Mouse (Mus musculus) embryonic fibroblast, embryonic 13.5 days (primary cell): ENCODE results near the gene Polr2j. TPM values are rescaled to one million over a fixed set of nuclear protein-coding genes. Genes with fewer than 3 reads are reported as not detected.
"Not testable (repeated sequence)": the region's sequence is repeated elsewhere in the genome, so short reads cannot be mapped to it uniquely, and the experiment has no call there.

Experiments used
- H3K27ac ChIP-seq: 2 replicates; pipeline ENCODE4 v1.5.1; 2012; ENCODE audit warnings: low read length, control low read depth, inconsistent platforms; ENCODE audit not compliant: insufficient read depth
- H3K4me1 ChIP-seq: 2 replicates; pipeline ENCODE4 v1.6.1; 2011; ENCODE audit warnings: low read length; ENCODE audit not compliant: control insufficient read depth, insufficient read depth
- H3K4me3 ChIP-seq: 2 replicates; pipeline ENCODE4 v1.5.1; 2011; ENCODE audit warnings: mild to moderate bottlenecking, control low read depth, low read length; ENCODE audit not compliant: insufficient read depth
- CTCF ChIP-seq: IDR thresholded peaks from 2 replicates; pipeline ENCODE4 v1.5.1; 2011; ENCODE audit warnings: mild to moderate bottlenecking, control low read depth, low read length, moderate library complexity, borderline replicate concordance; ENCODE audit not compliant: insufficient read depth
- POLR2A ChIP-seq: IDR thresholded peaks from 2 replicates; pipeline ENCODE4 v1.6.1; 2011; ENCODE audit warnings: low read depth, mild to moderate bottlenecking, control low read depth, low read length, moderate library complexity
- polyA plus RNA-seq: library from polyadenylated mRNA; stranded (reverse); fragments of >200 nt; gene quantifications from 2 replicates; pipeline ENCODE4 v1.2.4, GENCODE M21; 2011; ENCODE audit warnings: low read depth; ENCODE audit not compliant: missing spikeins, insufficient read length

Polr2j gene
- polyA plus RNA-seq, 1 experiment, result 67.7 TPM

GRCm38 (mm10) chr5:136155399-136155798 lies 39.0 kb downstream of the Polr2j start:
- no peaks in the 10 kb centered on the region for H3K4me1 ChIP-seq
- no peak overlapping the region for H3K27ac ChIP-seq
- H3K4me3 ChIP-seq, result no peak overlapping the region
- TF ChIP-seq CTCF (no peak), POLR2A (no peak)

DNA sequence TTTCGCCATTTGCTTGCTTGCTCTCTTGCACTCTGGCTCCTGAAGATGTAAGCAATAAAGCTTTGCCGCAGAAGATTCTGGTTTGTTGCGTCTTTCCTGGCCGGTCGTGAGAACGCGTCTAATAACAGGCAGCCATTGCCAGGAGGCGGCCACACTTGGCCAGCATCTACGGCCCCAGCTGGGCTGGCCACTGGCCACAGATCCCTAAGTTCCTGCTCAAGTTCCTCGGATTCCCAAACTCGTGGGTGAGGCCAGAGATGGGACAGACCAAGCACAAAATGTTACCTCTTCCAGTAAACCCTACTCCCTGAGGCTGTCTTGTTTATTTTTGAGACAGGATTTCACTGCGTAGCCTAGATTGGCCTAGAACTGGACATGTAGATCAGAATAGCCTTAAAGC lies 43.7 kb downstream of the Polr2j start:
- not testable (repeated sequence) for H3K27ac ChIP-seq, H3K4me3 ChIP-seq, H3K4me1 ChIP-seq

DNA sequence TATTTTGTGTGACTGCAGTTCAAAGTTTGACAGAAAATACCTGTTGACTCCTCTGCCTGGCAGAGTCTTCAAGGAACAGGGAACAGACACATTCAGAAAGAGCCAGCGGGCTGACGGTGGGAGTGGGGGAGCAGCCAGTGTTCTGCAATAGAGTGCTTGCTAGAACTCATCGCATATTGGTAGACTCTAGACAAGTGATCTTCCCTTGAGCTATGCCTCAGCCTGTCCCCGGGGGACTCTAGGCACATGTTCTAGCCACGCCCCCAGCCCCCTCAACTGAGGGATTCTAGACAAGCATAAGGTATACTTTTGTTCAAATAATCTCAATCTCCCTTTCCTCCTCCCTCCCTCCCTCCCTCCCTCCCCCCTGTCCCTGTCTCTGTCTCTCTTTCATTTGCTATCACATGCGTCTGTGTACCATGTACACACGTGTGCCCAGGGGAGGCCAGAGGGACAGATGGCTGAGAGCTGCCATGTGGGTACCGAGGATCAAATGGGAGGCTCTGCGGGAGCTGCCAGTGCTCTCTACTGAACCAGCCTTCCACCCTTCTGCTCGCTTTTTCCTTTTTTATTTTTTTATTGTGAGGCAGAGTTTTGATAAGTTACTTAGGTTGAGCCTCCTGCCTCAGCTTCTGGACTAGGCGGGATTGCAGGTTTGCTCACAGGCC lies 47.5 kb downstream of the Polr2j start:
- Histone ChIP-seq H3K4me3 (no peak overlapping the region), H3K27ac (no peak overlapping the region), H3K4me1 (no peaks in the 10 kb centered on the region)
- TF ChIP-seq CTCF (no peak), POLR2A (no peak)

GRCm38 (mm10) chr5:136165246-136165645 lies 48.8 kb downstream of the Polr2j start:
- TF ChIP-seq CTCF (no peak), POLR2A (no peak)
- no peak overlapping the region for H3K4me3 ChIP-seq
- no peak overlapping the region for H3K27ac ChIP-seq
- H3K4me1 ChIP-seq, result no peaks in the 10 kb centered on the region

- H3K27ac ChIP-seq, result no peak overlapping the region
- H3K4me1 ChIP-seq, result peaks cover 6% of the 10 kb centered on the region
- H3K4me3 ChIP-seq, result no peak overlapping the region
- TF ChIP-seq CTCF (no peak), POLR2A (no peak)
These were observed 50.9 kb downstream of the Polr2j start for GRCm38 (mm10) chr5:136167296-136167695.

DNA sequence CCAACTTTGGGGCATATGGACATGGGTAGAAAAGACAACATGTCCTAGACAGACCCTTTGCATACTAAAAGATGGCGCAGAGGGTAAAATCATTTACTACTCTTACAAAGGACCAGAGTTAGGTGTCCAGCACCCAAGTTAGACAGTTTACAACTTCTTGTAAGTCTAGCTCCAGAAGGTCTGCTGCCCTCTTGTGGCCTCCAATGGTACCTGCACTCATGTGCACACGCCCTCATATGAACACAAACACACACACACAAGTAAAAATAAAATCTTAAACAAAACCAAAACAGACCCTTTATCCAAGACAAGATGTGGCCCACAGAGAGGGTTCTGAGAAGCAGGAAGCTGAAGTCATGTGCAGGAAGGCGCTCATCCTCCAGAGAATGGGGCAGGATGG lies 51.6 kb downstream of the Polr2j start:
- Histone ChIP-seq H3K4me3 (no peak overlapping the region), H3K27ac (no peak overlapping the region), H3K4me1 (peaks cover 6% of the 10 kb centered on the region)
- TF ChIP-seq CTCF (peak; percentile 2; the same call in 1 of the 2 replicates), POLR2A (no peak)

DNA sequence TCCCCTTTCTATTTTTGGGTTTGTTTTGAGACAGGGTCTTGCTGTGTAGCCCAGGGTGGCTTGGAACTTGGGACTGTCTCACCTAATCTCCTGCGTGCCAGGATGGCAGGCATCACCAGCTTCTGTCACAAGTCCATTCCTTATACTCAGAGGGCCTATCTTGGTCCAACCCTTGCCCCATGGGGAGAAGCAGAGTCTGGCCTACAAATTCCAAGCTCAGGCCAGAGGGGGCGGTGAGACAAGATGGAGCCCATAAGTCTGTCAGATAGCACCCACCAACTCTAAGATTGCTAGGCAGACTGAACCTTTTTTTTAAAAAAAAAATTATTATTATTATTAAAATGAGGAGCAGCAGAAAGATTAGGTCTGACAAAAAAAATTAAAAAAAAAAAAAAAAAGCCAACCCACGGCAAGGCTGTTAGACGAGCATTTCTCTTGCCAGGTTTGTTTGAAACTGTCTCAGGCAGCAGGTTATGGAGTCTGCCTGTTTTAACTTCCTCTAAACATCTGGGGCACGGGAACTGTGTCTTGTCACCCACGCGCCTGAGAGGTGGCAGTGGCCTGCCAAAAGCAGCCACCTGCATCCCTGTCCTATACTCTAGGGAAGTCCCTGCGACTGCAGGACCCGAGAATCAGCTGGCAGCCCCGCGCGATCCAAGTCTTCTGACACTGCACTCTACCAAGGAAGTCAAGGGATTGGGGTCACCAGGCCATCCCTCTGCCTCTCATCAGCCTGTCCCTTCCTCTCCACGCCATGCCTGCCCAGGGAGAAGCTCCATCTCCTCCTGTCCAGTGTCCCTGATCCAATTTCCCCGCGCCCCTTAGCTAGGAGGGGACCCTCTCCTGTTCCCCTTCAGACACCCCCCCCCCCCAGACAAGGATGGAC lies 53.4 kb downstream of the Polr2j start:
- no peak for TF ChIP-seq POLR2A
- no peak for TF ChIP-seq CTCF
- Histone ChIP-seq H3K4me1 (peaks cover 6% of the 10 kb centered on the region), H3K4me3 (peak overlapping the region; percentile 70), H3K27ac (no peak overlapping the region)

DNA sequence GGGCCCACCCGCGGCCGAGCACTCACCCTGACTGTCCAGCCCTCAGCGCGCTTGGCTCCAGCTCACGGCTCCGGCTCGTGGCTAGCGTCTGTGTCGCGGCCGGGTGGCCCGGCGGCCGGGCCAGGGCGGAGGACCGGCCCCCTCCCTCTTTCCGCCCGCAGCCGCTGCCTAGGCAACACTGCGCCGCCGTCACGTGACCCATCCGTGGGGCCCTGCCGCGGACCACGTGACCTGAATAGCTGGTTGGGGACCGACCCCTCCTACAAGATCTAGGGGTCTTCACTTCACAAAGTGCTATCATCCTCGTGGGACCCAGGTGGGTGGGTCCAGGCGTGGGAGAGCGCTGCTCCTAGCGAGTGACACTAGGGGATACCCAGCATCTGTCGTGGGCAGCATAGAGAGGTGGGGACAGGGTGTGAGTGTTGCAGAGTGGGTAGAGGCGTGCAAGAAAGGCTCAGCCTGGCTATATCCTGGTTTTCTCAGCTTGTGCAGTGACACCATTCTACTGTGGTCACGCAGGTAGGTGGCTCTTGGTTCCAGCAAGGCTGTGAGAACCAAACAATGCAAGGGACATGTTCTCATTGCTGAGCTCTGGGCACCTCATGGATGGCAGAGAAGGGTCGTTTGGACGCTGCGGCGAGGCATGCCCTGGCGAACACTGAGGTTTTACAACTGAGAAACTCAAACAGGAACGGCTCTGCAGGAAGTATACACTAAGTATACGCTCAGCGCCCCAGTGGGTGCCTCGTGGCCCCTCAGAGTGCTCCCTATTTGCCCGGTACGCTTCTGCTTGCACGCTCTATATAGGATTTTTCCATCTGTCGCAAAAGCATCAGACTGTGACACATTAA lies 54.3 kb downstream of the Polr2j start, which contains the start of gene Orai2:
Orai2 (minus strand) TSS at position 202 of the 851 bp plus-strand sequence.
- H3K27ac ChIP-seq, result peak within 1 kb of the TSS; percentile 84

More for the DNA sequence above, 54.3 kb downstream of the Polr2j start, which contains the start of gene Orai2:
- peak within 1 kb of the TSS; percentile 70 for H3K4me3 ChIP-seq
- TF ChIP-seq CTCF, result no peak
- peak; percentile 56 for TF ChIP-seq POLR2A
- H3K4me1 ChIP-seq, result peaks cover 6% of the 10 kb centered on the region
